Mouse (Mus musculus) E14TG2a.4 (cell line): ENCODE measurements around the gene Hist1h2af.
"Not testable (repeated sequence)": the region's sequence is repeated elsewhere in the genome, so short reads cannot be mapped to it uniquely, and the experiment has no call there.

ENCODE experiments used
- H3K27me3 ChIP-seq: 2 replicates; pipeline ENCODE4 v1.6.1; 2014; ENCODE audit warnings: low read length, control low read depth; ENCODE audit not compliant: insufficient read depth
- H3K36me3 ChIP-seq: 2 replicates; pipeline ENCODE4 v1.6.1; 2014; ENCODE audit warnings: low read length, control low read depth; ENCODE audit not compliant: insufficient read depth
- H3K4me1 ChIP-seq: replicated peaks from 2 replicates; pipeline ENCODE4 v1.6.1; 2014; ENCODE audit warnings: low read depth, low read length, control low read depth
- H3K4me3 ChIP-seq: replicated peaks from 2 replicates; pipeline ENCODE4 v1.5.1; 2014; ENCODE audit warnings: mild to moderate bottlenecking, low read length
- H3K9me3 ChIP-seq: 2 replicates; pipeline ENCODE4 v1.6.1; 2014; ENCODE audit warnings: low read length, control low read depth
- CTCF ChIP-seq: conservative IDR thresholded peaks from 2 replicates; pipeline ENCODE4 v1.5.1; 2014; ENCODE audit warnings: low read length
- NANOG ChIP-seq: IDR thresholded peaks from 2 replicates; pipeline ENCODE4 v1.6.1; 2014; ENCODE audit warnings: borderline replicate concordance, low read length, mixed read lengths
- POU5F1 ChIP-seq: IDR thresholded peaks from 2 replicates; pipeline ENCODE4 v1.6.1; 2014; ENCODE audit warnings: low read length, borderline replicate concordance

Hist1h2af gene

GRCm38 (mm10) chr13:23555839-23556416 lies 22.2 kb downstream of the Hist1h2af start:
- Histone ChIP-seq H3K4me1 (peaks cover 28% of the 10 kb centered on the region), H3K27me3 (no peaks in the 10 kb centered on the region), H3K4me3 (peak overlapping the region; percentile 78)

GRCm38 (mm10) chr13:23556906-23557305 lies 23.2 kb downstream of the Hist1h2af start:
- TF ChIP-seq CTCF: no peak
- no peak for TF ChIP-seq NANOG
- H3K9me3 ChIP-seq: no peaks in the 10 kb centered on the region

More at GRCm38 (mm10) chr13:23555839-23556416, 22.2 kb downstream of the Hist1h2af start:
- Histone ChIP-seq H3K36me3 (no peaks in the 10 kb centered on the region), H3K9me3 (no peaks in the 10 kb centered on the region)
- no peak for TF ChIP-seq CTCF
- no peak for TF ChIP-seq POU5F1
- TF ChIP-seq NANOG: no peak

GRCm38 (mm10) chr13:23560699-23561098 lies 27.0 kb downstream of the Hist1h2af start:
- 0 out of 2 replicates have a peak overlapping the region, but pooled peaks have one; percentile 13 for H3K4me3 ChIP-seq

More at GRCm38 (mm10) chr13:23556906-23557305, 23.2 kb downstream of the Hist1h2af start:
- H3K4me3 ChIP-seq: no peak overlapping the region
- peaks cover 28% of the 10 kb centered on the region for H3K4me1 ChIP-seq
- no peaks in the 10 kb centered on the region for H3K36me3 ChIP-seq
- H3K27me3 ChIP-seq: no peaks in the 10 kb centered on the region

DNA sequence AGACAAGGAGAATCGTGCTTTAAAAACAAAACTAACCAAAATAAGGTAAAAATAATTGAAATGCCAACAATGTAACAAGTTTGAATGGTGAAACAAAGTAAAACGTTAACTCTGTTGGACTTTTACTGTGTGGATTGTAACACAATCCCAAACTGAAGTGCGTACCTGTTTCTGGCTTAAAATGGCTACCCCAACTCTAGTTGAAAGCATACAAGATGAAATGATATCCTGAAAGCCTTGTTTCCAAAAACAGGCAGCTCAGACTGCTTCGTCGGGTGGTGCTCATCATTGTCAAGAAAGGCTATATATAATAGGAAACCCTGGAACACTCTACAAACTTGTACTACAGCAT lies 27.8 kb downstream of the Hist1h2af start:
- not testable (repeated sequence) for H3K9me3 ChIP-seq, H3K27me3 ChIP-seq, H3K36me3 ChIP-seq
- Histone ChIP-seq H3K4me1 (peaks cover 24% of the 10 kb centered on the region), H3K4me3 (peak overlapping the region; percentile 63)

More at GRCm38 (mm10) chr13:23560699-23561098, 27.0 kb downstream of the Hist1h2af start:
- H3K36me3 ChIP-seq, H3K9me3 ChIP-seq, H3K27me3 ChIP-seq: not testable (repeated sequence)
- peaks cover 27% of the 10 kb centered on the region for H3K4me1 ChIP-seq

- H3K36me3 ChIP-seq, H3K27me3 ChIP-seq, H3K9me3 ChIP-seq: not testable (repeated sequence)
- H3K4me1 ChIP-seq: peaks cover 21% of the 10 kb centered on the region
- peak within 1 kb of the TSS; percentile 74 for H3K4me3 ChIP-seq
Measured at GRCm38 (mm10) chr13:23561883-23562659, 28.4 kb downstream of the Hist1h2af start, which contains the start of gene Hist1h3e. Gene Hist1h3e (minus strand): TSS chr13:23562369.

DNA sequence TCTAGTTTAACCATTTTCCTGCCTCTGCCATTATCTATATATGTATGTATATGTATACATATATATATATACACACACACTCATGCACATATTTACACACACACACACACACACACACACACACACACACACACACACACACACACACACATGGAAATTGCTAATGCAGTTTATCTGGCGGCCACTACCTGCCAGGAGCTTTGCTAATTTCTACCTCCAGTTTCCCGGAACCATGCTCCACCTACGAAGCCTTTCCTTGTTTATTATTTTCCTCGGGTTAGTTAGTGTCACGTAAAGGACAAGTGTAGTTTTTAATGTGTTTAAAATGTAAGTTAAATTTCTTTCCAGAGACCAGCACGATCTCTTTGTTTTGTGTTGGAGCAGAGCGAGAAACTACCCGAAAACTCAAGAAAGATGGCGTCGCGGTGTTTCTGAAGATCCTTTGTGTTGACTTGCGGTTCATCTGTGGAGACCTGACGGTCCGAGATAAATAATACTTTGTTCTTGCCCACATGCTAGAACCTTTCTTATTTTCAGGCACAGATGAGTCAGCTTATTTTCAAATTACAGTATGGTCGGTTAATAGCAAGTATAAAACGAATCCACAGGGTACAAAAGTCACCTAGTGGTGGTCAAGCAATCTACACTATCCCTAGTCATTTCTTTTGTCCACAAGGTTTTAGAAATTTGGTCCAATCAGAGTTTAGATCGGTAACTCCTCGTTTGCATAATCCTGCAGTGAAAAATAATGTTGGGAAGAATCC lies 29.2 kb downstream of the Hist1h2af start:
- Histone ChIP-seq H3K27me3 (no peaks in the 10 kb centered on the region), H3K4me3 (peak overlapping the region; percentile 74), H3K36me3 (no peaks in the 10 kb centered on the region), H3K4me1 (peaks cover 16% of the 10 kb centered on the region), H3K9me3 (no peaks in the 10 kb centered on the region)
- TF ChIP-seq POU5F1: no peak
- TF ChIP-seq CTCF: peak; percentile 59

DNA sequence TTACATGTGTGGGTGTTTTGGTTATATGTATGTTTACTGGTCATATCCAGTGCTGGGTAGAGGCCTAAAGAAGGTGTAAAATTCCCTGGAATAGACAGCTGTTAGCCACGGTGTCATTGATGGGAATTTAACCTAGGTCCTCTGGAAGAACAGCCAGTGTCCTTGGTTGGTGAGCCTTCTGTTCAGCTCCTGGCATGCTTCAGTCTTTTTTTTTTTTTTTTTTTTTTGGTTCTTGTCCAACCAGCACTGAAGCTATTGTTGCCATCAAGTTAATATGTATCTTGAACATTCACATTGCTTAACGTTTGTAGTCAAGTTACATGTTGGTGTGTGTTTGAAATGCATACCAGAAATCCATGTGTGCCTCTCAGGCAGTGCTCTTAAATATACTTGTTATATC lies 30.8 kb downstream of the Hist1h2af start:
- TF ChIP-seq NANOG (no peak), CTCF (no peak)
- no peak overlapping the region for H3K4me3 ChIP-seq
- no peaks in the 10 kb centered on the region for H3K36me3 ChIP-seq
- H3K9me3 ChIP-seq: no peaks in the 10 kb centered on the region
- peaks cover 16% of the 10 kb centered on the region for H3K4me1 ChIP-seq
- no peaks in the 10 kb centered on the region for H3K27me3 ChIP-seq

DNA sequence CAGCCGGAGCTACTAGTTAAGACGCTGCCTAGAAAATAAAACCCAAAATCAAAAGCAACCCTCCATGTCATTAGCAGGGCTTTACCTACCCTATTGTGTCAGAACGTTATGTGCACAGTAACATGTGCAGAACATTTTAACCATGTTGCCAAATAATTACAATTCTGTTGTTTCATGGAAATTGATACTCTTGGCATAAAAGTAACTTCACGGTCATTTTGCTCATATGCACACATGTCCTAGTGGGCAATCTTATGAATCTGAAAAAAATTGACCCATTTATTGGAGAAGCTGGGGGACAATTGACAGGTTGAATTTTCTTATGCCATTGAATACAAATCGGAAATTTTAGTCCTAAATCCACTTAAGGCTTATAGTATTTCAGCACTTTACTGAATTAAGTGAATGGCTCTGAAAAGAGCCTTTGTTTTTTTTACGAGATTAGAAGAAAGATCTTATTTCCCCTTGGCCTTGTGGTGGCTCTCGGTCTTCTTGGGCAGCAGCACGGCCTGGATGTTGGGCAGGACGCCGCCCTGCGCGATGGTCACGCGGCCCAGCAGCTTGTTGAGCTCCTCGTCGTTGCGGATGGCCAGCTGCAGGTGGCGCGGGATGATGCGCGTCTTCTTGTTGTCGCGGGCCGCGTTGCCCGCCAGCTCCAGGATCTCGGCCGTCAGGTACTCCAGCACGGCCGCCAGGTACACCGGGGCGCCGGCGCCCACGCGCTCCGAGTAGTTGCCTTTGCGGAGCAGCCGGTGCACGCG lies 36.7 kb downstream of the Hist1h2af start:
- H3K4me1 ChIP-seq: peaks cover 17% of the 10 kb centered on the region
- H3K9me3 ChIP-seq, H3K36me3 ChIP-seq, H3K27me3 ChIP-seq: not testable (repeated sequence)
- peak overlapping the region; percentile 69 for H3K4me3 ChIP-seq
